Mouse (Mus musculus) common myeloid progenitor, adult 5-6 weeks (primary cell): ENCODE measurements around the gene Gnrhr. TPM values are rescaled to one million over a fixed set of nuclear protein-coding genes. Genes with fewer than 3 reads are reported as not detected.

Experiments used
- ATAC-seq: replicated peaks from 2 replicates; pipeline ENCODE4 v1.8.0; 2016; ENCODE audit warnings: low read depth, mild to moderate bottlenecking, moderate TSS enrichment, inconsistent platforms; ENCODE audit not compliant: poor library complexity, severe bottlenecking
- total RNA-seq: library from RNA; stranded (forward); fragments of 200-1000, 187-1606 nt; gene quantifications from 2 replicates; pipeline ENCODE4 v1.2.3, GENCODE M21; 2017

Gene Gnrhr
- not detected in 2 replicates for total RNA-seq

DNA sequence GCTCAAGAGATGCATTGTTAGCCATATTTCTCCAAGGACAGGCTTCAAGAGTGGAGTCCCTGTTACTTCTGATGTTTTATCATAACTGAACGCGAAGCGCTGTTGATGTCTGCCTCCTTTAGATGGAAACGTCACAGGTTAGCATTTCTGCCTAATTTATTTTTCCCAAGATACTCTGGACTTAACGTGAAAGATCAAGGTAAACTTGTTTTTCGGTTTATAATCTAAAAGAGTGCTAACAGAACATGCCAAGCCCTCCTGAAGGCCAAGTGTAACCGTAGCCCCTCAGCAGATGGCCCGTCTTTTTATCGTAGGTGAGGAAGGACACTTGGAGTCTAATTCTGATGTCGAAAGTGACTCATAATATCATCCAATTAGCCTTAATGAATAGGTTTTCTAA, at the start of gene Gnrhr:
Gnrhr (minus strand) TSS at position 101 of the 400 bp plus-strand sequence.
- ATAC-seq = no peak

DNA sequence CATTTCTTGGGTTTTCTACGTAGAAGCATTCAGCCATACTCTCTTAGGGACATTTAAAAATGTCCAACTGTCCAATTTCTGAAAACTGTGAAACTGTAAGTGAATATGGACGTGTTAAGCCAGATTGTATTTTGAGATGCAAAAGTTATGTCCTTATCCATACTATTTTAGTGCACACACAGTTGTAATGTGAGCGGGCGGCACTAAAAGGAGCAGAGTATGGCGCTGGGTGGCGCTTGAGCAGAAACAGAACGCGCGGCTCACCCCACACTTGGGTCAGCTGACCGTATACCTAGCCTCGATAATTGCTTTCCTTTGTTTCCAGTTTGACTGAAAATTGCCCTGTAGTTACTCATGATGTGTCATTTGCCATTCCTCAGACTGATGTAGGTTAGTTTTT, 48.9 kb upstream of the Gnrhr start:
- ATAC-seq = no peak

DNA sequence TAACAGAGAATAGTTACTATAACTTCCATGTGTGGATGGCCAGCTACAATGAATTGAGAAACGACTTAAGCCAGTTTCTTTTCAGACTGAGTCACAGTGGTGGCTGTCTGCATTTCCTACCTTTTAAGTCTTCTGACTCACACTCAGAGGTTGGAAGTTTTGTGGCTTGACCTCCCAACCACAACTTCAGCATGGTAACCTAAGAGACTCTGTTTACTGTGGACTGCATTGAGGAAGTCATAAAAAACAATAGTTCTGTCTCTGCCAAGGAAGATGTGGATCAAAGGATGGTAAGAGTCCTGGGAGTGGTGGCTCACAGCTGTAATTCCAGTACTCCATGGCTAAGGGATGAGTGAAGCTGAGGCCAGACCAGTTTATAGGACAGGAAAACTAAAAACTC, 47.2 kb upstream of the Gnrhr start:
- 0 out of 2 replicates have a peak, but pooled peaks have one; percentile 22 for ATAC-seq

DNA sequence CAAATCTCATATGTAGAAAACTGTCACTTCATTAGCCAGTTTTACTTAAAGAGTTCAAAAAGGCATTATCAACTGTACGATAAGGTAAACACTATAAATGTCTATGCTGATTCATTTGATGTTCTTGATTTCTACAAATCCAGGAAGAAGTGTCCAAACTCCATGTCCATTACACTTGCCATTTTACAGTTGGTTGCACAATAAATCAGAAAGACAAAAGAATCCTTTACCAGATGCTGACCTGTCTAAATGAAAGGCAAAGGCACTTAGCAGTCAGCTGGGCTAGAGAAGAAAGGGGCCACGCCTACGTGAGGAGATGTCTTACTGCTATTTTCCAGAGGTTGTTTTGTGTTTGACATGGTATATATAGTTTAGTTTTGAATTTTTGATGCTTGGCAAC, 46.6 kb upstream of the Gnrhr start:
- no peak for ATAC-seq

DNA sequence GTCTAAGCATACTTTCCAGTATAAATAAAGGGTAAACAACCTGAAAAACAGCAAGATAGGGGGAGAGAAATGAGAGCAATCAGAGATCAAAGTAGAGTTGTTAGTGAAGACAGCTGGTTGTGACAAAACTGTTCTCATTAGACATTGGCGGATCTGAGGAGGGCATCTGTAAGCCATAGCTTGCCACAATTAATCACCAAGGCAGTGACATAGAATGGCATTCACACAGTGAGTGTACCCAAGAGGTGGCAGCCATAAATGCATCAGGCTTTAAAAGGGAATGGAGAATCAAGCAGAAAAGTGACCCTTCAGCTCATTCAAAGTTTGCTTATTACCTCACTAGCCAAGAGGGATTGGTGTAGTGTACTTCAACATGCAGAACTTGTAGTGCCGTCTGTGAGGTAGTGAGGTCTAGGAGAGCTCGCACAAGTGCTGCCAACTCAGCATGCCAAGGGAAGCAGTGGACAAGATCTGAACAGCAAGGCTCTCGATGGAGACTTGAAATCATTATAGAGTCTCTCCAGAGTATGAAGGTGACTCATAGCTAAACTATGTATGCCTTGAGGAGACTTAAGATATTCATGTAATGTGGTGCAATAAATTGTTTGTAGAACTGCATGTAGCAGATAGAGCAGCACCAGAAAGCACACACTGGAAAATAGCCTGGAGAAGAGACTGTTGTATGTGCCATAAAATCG, 29.6 kb upstream of the Gnrhr start:
- no peak for ATAC-seq

DNA sequence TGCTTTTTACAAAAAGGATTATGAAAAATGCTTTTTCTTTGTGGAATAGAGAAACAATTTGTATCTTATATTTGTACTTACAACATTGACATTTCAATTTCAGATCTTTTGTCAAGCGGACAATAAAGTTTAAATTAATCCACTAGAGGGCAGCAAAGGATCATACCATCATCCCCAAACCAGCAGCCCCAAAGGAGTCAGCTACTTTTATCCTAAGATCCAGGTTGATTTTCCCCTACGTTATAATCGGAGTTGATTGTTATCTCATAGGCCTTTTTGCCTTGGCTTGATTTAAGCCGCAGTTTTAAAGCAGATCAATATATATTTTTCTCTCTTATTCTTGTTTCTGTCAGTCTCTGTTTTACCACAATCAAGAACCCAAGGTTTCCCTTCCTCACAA, 6.3 kb downstream of the Gnrhr start:
- ATAC-seq = peak; percentile 64

DNA sequence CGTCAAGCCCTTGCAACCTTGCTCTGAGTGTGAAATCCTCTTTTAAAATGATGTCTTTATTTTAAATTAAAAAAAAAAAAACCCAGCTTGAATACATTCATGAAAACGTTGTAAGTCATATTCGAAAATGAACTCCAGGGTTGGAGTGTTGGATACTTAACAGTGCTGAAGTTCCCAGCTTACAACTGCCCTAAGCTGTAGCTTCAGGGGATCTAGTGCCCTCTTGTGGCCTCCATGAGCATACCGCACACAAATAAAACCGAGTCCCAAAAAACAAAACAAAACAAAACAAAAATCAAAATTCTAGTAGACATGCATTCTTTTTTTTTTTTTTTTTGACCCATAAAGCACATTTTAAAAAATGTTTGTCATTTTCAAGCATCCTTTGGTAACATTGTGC, 6.9 kb downstream of the Gnrhr start:
- peak; percentile 86 for ATAC-seq

DNA sequence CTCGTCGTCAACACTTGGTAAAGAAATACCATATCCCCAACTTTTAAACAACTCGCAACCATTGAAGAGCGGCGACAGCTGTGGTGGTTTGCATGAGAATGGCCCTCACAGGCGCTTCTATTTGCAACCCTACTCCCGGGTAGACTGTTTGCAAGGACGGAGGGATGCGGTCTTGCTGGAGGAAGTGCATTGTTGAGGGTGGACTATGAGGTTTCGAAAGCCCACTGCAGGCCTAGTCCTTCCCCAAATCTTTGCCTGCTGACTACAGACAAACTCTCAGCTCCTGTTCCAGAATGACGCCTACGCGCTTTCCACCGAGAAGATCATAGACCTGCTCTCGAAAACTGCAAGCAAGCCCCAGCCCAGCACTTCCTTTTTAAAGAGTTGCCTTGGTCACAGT, 7.4 kb downstream of the Gnrhr start:
- peak; percentile 85 for ATAC-seq

DNA sequence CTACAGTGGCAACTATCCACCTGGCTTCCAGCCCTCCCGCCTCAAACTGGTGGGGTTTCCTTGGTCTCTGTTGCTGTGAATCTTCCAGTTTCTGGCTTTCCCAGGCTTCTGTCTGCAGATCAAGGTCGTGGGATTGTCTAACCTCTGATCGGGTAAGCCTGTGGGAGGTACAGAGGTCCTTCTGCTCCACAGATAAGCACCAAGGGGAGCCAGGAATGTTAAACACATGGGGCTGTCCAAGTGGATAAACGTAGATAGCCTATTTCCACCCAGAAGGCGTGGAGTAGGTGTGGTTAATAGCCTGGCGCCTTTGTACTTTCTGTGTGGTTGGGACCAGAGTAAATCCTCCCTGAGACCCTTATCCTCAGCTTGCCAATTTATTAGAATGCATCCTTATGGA, 10.3 kb downstream of the Gnrhr start:
- ATAC-seq = no peak

DNA sequence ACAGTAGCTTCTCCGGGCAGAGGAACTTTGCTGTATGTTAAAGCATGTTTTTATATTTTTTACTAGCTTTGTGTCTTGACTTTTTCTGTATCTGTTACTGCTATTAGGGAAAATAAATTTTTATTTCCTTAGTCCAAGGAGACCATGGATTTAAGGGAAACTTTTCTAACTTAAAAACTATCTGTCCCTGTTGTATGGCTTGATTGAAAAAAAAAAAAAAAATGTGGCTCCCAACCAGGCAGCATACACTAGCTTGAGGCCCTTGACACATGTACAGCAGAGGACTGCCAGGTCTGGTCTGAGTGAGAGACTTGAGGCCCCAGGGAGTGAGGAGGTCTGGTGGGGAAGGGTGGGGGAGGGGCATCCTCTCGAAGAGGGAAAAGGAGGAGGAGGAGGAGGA, 23.9 kb downstream of the Gnrhr start:
- no peak for ATAC-seq

DNA sequence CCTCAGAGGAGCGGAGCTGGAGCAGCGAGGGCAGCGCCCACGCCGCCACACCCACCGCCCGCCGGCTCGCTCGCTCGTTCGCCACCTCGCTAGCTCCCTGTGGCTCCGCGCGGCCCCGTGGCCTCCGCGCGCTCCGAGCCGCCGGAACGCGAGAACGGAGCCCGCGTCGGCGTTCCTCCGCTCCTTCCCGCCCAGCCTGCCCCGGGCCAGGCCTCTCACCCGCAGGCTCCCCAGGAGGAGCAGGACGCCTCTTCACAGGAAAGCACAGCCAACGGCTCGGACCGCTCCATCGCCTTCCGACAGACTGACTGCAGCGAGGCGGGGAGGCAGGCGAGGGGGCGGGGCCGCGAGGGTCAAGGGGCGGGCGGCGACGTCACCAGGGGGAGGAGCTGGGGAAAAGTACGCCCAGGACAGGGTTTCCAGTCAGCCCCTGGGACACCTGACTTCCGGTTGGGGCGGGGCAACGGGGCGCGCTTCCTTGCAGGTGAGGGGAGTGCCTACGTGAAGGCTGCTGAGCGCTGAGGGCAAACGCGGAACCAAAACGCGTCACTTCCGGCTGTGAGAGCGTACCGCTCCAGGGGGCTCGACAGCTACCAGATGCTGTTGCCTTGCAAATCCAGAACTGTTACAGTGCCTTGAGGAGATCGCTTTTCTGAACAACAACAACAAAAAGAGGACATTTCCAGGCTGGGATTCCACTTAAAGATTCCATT, 25.1 kb downstream of the Gnrhr start, which contains the start of gene Uba6:
Uba6 (minus strand) TSS at position 355 of the 713 bp plus-strand sequence.
- peak; percentile 97 for ATAC-seq

DNA sequence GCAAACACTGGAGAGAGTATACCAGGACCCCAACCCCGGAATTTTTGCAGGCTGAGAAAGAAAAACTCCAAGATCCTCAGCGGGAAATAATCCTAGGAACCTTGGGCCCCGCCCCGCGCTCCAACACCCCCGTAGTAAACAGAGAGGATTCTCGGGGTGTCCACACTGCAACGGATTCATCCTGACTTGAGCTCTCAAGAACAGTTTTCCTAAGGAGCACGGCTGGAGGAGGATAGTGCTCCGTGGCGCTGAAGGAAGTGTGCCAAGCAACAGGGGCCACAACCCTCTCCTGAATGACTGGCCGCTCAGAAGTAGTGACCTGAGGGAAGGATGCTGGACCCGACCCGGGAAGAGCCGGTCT, 25.6 kb downstream of the Gnrhr start:
- no peak for ATAC-seq

Other genes with a start within 250 kb of the Gnrhr start
- 61.6 and 63.2 TPM in 2 replicates for gene Cenpc1, start 132.3 kb downstream of the Gnrhr start, total RNA-seq
- 39.3 and 57.7 TPM in 2 replicates for gene Stap1, start 126.2 kb downstream of the Gnrhr start, total RNA-seq
- gene Uba6, start 25.1 kb downstream of the Gnrhr start, total RNA-seq = 26.3 and 29.4 TPM in 2 replicates
- gene Tmprss11c, start 91.4 kb upstream of the Gnrhr start, total RNA-seq = not detected in 2 replicates
- not detected in 2 replicates for gene Tmprss11d, start 175.5 kb upstream of the Gnrhr start, total RNA-seq